Mouse (Mus musculus): ENCODE data around the gene Timm22. TPM values are rescaled to one million over a fixed set of nuclear protein-coding genes. Genes with fewer than 3 reads are reported as not detected.

Gene Timm22
- total RNA-seq, 1 experiment, result 72.1 TPM

DNA sequence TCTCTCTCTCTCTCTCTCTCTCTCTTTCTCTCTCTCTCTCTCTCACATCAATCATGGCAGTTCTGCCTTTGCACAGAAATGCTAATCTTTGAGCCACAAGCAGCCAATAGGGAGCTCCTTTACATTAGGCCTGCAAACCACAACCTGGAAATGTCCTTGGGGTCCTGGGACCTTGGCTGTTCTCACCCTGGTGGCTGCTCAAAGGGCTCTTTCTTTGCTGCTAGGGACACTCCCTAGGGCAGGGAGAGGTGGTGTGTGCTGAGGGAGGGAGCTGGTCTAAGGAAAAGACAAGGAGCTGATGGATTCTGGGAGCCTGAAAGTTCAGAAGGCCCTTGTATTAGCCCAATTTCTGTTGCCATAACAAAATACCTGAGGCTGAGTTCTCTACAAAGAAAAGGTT lies 36.3 kb upstream of the Timm22 start:
- no peak overlapping the region for H3K27ac ChIP-seq (ENCODE audit: insufficient read depth, low read depth, low read length, poor library complexity, severe bottlenecking)
- no peaks in the 10 kb centered on the region for H3K36me3 ChIP-seq (ENCODE audit: control insufficient read depth, insufficient read depth, low read length, poor library complexity, severe bottlenecking)
- no peak for DNase-seq (ENCODE audit: low read depth, low spot score)
- TF ChIP-seq CHD2 (IDR thresholded peaks at IDR 0.05; ENCODE audit: low read depth, low read length), result no peak
- TF ChIP-seq HCFC1 (IDR thresholded peaks at IDR 0.05; ENCODE audit: borderline replicate concordance, insufficient read depth, low read length), result no peak
- no peak for TF ChIP-seq ZNF384 (IDR thresholded peaks at IDR 0.05; ENCODE audit: low read depth, low read length)
- no peak for TF ChIP-seq ZC3H11A (IDR thresholded peaks at IDR 0.05; ENCODE audit: borderline replicate concordance, low read depth, low read length)
- no peak for TF ChIP-seq MAFK (IDR thresholded peaks at IDR 0.05; ENCODE audit: insufficient read depth, low read depth, low read length)
- no peak overlapping the region for H3K9ac ChIP-seq (ENCODE audit: insufficient read depth, low read depth, low read length, poor library complexity, severe bottlenecking)
- in situ Hi-C loops (cut with MboI; ENCODE audit: low sequenced_read_pairs in 2 of 2, unreplicated experiment in 2 of 2), result no loop called here
- no peaks in the 10 kb centered on the region for H3K9me3 ChIP-seq (ENCODE audit: control insufficient read depth, insufficient read depth, low read depth, low read length)
- H3K4me3 ChIP-seq (ENCODE audit: insufficient read depth in 1 of 2, low read depth in 1 of 2, low read length in 2 of 2, poor library complexity in 1 of 2, severe bottlenecking in 1 of 2), result no peak overlapping the region
- H3K4me1 ChIP-seq (ENCODE audit: control insufficient read depth in 2 of 2, insufficient read depth in 2 of 2, low read length in 2 of 2, poor library complexity in 1 of 2), result peaks cover 6 to 25% of the 10 kb centered on the region in 2 experiments

DNA sequence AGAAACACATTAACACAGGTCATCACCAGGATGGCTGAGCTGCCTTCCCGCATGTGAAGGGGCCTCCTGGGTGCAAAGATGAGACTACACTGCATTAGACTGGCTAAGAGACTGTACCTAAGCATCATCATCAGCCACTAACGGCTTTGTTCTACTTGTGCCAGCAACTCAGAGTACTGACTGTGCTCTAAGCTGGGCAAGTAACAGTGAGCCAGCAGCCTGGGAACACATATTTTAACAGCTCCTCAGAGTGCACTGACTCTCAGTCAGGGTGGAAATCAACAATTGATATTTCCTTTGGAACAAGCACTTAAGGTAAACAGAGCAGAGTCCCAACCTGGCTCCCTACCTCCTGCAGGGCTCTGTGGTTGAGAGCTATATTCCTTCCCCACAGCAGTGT lies 34.6 kb upstream of the Timm22 start:
- DNase-seq (ENCODE audit: low read depth, low spot score), result no peak
- H3K27ac ChIP-seq (ENCODE audit: insufficient read depth, low read depth, low read length, poor library complexity, severe bottlenecking), result no peak overlapping the region
- in situ Hi-C loops (cut with MboI; ENCODE audit: low sequenced_read_pairs in 2 of 2, unreplicated experiment in 2 of 2), result no loop called here
- H3K36me3 ChIP-seq (ENCODE audit: control insufficient read depth, insufficient read depth, low read length, poor library complexity, severe bottlenecking), result no peaks in the 10 kb centered on the region
- H3K9me3 ChIP-seq (ENCODE audit: control insufficient read depth, insufficient read depth, low read depth, low read length), result no peaks in the 10 kb centered on the region
- peaks cover 5 to 15% of the 10 kb centered on the region in 2 experiments for H3K4me1 ChIP-seq (ENCODE audit: control insufficient read depth in 2 of 2, insufficient read depth in 2 of 2, low read length in 2 of 2, poor library complexity in 1 of 2)
- no peak overlapping the region for H3K9ac ChIP-seq (ENCODE audit: insufficient read depth, low read depth, low read length, poor library complexity, severe bottlenecking)
- H3K4me3 ChIP-seq (ENCODE audit: insufficient read depth in 1 of 2, low read depth in 1 of 2, low read length in 2 of 2, poor library complexity in 1 of 2, severe bottlenecking in 1 of 2), result no peak overlapping the region
- TF ChIP-seq ZC3H11A (IDR thresholded peaks at IDR 0.05; ENCODE audit: borderline replicate concordance, low read depth, low read length), result no peak
- TF ChIP-seq MAFK (IDR thresholded peaks at IDR 0.05; ENCODE audit: insufficient read depth, low read depth, low read length), result no peak
- no peak for TF ChIP-seq ZNF384 (IDR thresholded peaks at IDR 0.05; ENCODE audit: low read depth, low read length)
- no peak for TF ChIP-seq CHD2 (IDR thresholded peaks at IDR 0.05; ENCODE audit: low read depth, low read length)
- no peak for TF ChIP-seq HCFC1 (IDR thresholded peaks at IDR 0.05; ENCODE audit: borderline replicate concordance, insufficient read depth, low read length)

DNA sequence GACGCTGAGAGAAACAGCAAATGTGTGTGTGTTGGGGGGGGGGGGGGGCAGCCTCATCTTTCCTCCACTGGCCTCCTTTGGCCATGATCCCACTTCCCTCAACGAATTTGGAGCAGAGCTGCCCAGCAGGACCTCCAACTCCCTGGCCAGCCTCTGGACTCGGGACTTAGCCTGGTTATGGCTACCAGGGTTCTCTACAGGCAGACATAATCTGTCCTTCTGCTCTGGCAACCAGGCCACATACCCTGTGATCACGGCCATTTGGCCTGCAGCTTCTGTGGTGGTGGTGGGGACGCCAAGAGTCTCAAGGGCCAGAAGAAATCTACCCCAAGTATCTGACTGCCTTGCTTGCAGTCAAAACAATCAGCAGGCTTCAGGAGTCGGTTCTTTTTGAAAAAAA lies 34.2 kb upstream of the Timm22 start:
- H3K4me1 ChIP-seq (ENCODE audit: control insufficient read depth in 2 of 2, insufficient read depth in 2 of 2, low read length in 2 of 2, poor library complexity in 1 of 2), result peaks cover 3 to 15% of the 10 kb centered on the region in 2 experiments; a peak in 3 of 4 replicates
- TF ChIP-seq ZC3H11A (IDR thresholded peaks at IDR 0.05; ENCODE audit: borderline replicate concordance, low read depth, low read length) (no peak), HCFC1 (IDR thresholded peaks at IDR 0.05; ENCODE audit: borderline replicate concordance, insufficient read depth, low read length) (no peak), CHD2 (IDR thresholded peaks at IDR 0.05; ENCODE audit: low read depth, low read length) (no peak), ZNF384 (IDR thresholded peaks at IDR 0.05; ENCODE audit: low read depth, low read length) (no peak), MAFK (IDR thresholded peaks at IDR 0.05; ENCODE audit: insufficient read depth, low read depth, low read length) (no peak)
- no peak overlapping the region for H3K4me3 ChIP-seq (ENCODE audit: insufficient read depth in 1 of 2, low read depth in 1 of 2, low read length in 2 of 2, poor library complexity in 1 of 2, severe bottlenecking in 1 of 2)
- no peak overlapping the region for H3K27ac ChIP-seq (ENCODE audit: insufficient read depth, low read depth, low read length, poor library complexity, severe bottlenecking)
- H3K9ac ChIP-seq (ENCODE audit: insufficient read depth, low read depth, low read length, poor library complexity, severe bottlenecking), result no peak overlapping the region
- no peak for DNase-seq (ENCODE audit: low read depth, low spot score)
- no peaks in the 10 kb centered on the region for H3K9me3 ChIP-seq (ENCODE audit: control insufficient read depth, insufficient read depth, low read depth, low read length)
- in situ Hi-C loops (cut with MboI; ENCODE audit: low sequenced_read_pairs in 2 of 2, unreplicated experiment in 2 of 2), result no loop called here
- no peaks in the 10 kb centered on the region for H3K36me3 ChIP-seq (ENCODE audit: control insufficient read depth, insufficient read depth, low read length, poor library complexity, severe bottlenecking)

DNA sequence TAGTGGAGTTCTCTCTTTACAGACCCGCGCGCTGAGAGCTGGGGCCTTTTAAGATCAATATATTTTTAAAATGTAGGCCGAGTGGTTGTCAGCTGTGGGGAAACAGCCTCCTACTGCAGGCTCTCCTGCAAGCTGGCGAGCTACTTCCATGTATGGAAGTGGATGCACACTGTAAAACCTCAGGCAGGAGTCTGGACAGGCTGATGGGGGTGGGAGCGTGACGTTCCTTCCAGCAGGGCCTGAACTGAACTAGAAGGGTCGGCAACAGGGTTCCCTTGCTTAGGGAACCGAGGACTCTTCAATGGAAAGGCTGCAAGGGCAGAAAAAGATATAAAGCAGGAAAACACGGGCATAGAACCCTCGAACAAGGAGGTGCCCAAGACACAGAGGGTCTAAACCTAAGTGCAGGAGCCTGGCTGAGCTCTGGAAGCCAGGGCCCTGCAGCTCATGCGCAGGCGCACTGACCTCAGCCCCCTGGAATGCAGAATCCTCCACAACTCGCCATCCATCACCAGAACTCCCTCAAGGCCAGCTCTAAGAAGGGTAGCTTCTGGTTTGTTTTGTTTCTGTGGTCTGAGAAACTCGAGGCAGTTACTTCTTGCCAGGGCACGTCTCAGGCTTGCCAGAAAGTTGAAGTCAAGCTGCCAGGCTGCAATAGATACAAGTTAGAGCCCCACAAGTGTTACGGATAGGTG lies 32.1 kb upstream of the Timm22 start:
- in situ Hi-C loops (cut with MboI; ENCODE audit: low sequenced_read_pairs in 2 of 2, unreplicated experiment in 2 of 2), result no loop called here
- no peaks in the 10 kb centered on the region for H3K36me3 ChIP-seq (ENCODE audit: control insufficient read depth, insufficient read depth, low read length, poor library complexity, severe bottlenecking)
- no peak for DNase-seq (ENCODE audit: low read depth, low spot score)
- H3K27ac ChIP-seq (ENCODE audit: insufficient read depth, low read depth, low read length, poor library complexity, severe bottlenecking), result peak overlapping the region; percentile 48; the same call in 1 of the 2 replicates
- H3K9me3 ChIP-seq (ENCODE audit: control insufficient read depth, insufficient read depth, low read depth, low read length), result no peaks in the 10 kb centered on the region
- no peak overlapping the region; the same call in 1 of the 2 replicates for H3K9ac ChIP-seq (ENCODE audit: insufficient read depth, low read depth, low read length, poor library complexity, severe bottlenecking)
- TF ChIP-seq CHD2 (IDR thresholded peaks at IDR 0.05; ENCODE audit: low read depth, low read length) (no peak), ZNF384 (IDR thresholded peaks at IDR 0.05; ENCODE audit: low read depth, low read length) (no peak), MAFK (IDR thresholded peaks at IDR 0.05; ENCODE audit: insufficient read depth, low read depth, low read length) (no peak), HCFC1 (IDR thresholded peaks at IDR 0.05; ENCODE audit: borderline replicate concordance, insufficient read depth, low read length) (no peak), ZC3H11A (IDR thresholded peaks at IDR 0.05; ENCODE audit: borderline replicate concordance, low read depth, low read length) (no peak)
- peak overlapping the region in 1 of 2 experiments; percentile 54; a peak in 2 of 4 replicates for H3K4me3 ChIP-seq (ENCODE audit: insufficient read depth in 1 of 2, low read depth in 1 of 2, low read length in 2 of 2, poor library complexity in 1 of 2, severe bottlenecking in 1 of 2)
- peaks cover 3 to 15% of the 10 kb centered on the region in 2 experiments; a peak in 3 of 4 replicates for H3K4me1 ChIP-seq (ENCODE audit: control insufficient read depth in 2 of 2, insufficient read depth in 2 of 2, low read length in 2 of 2, poor library complexity in 1 of 2)
